Mouse (Mus musculus): ENCODE data around the gene Sptbn2. TPM values are rescaled to one million over a fixed set of nuclear protein-coding genes. Genes with fewer than 3 reads are reported as not detected.

Gene Sptbn2
- total and polyA plus RNA-seq, 3 experiments: 0.31 to 0.79 TPM; not detected in 1

DNA sequence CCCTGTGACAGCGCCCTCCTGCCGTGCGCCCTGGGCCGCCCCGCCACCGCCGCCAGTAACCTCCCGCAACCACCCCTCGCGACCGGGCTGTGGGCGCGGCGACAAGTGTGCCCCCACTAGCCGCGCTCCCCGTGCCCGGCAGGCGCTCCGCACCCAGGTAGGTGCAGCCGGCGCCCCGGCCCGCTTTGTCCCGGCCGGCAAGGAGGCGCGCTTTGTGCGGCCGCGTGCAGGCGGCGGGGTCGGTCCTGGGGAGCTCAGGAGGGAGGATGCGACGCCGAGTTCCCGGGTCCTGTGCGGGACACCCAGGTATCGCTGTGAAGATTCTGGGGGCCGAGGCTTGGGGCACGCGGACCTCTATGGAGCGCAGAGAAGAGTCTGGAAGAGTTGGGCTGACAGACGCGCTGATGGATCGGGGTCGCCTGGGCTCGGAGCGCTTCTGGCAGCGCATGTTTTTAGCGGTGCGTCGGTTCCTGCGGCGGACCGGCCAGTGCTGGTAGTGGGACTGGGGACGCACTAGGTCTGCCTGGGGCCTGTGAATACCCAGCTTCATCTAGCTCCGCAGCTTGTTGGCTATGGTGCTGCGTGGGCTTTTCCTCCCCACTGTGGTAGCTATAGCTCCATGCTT lies 1.3 kb downstream of the Sptbn2 start:
- Histone ChIP-seq H3K79me2 (ENCODE audit: control insufficient read depth, insufficient read depth, low read length, poor library complexity) (no peaks in the 10 kb centered on the region), H3K9me3 (replicated peaks; ENCODE audit: insufficient read depth, low read length) (no peaks in the 10 kb centered on the region), H3K36me3 (ENCODE audit: control insufficient read depth in 1 of 2, insufficient read depth in 2 of 2, low read length in 2 of 2) (no peaks in the 10 kb centered on the region), H3K9ac (ENCODE audit: control insufficient read depth, low read depth, low read length, poor library complexity, severe bottlenecking) (no peak overlapping the region), H3K4me3 (ENCODE audit: control insufficient read depth in 1 of 2, insufficient read depth in 1 of 2, low read depth in 2 of 2, low read length in 2 of 2) (no peak overlapping the region), H3K4me1 (ENCODE audit: control insufficient read depth in 1 of 2, insufficient read depth in 2 of 2, low read length in 2 of 2) (no peaks in the 10 kb centered on the region), H3K27ac (ENCODE audit: control insufficient read depth, low read depth, low read length) (no peak overlapping the region), H3K27me3 (ENCODE audit: control insufficient read depth in 1 of 2, insufficient read depth in 2 of 2, low read length in 2 of 2) (no peaks in the 10 kb centered on the region)
- no peak for TF ChIP-seq NRF1 (IDR thresholded peaks at IDR 0.05; ENCODE audit: insufficient read depth, low read depth, low read length, poor library complexity, severe bottlenecking)
- TF ChIP-seq UBTF (IDR thresholded peaks at IDR 0.05; ENCODE audit: borderline replicate concordance, insufficient read depth, low read depth, low read length): no peak
- no peak for TF ChIP-seq BHLHE40 (IDR thresholded peaks at IDR 0.05; ENCODE audit: borderline replicate concordance, low read depth, low read length)
- TF ChIP-seq ETS1 (IDR thresholded peaks at IDR 0.05; ENCODE audit: low read depth, low read length): no peak
- no peak for TF ChIP-seq GATA1 (IDR thresholded peaks at IDR 0.05; ENCODE audit: low read depth, low read length)
- TF ChIP-seq USF1 (IDR thresholded peaks at IDR 0.05; ENCODE audit: low read depth, low read length): no peak
- no peak for TF ChIP-seq TAL1 (IDR thresholded peaks at IDR 0.05; ENCODE audit: low read length)
- TF ChIP-seq TBP (IDR thresholded peaks at IDR 0.05; ENCODE audit: low read depth, low read length): no peak
- no peak for DNase-seq (ENCODE audit: low read depth, low spot score)

DNA sequence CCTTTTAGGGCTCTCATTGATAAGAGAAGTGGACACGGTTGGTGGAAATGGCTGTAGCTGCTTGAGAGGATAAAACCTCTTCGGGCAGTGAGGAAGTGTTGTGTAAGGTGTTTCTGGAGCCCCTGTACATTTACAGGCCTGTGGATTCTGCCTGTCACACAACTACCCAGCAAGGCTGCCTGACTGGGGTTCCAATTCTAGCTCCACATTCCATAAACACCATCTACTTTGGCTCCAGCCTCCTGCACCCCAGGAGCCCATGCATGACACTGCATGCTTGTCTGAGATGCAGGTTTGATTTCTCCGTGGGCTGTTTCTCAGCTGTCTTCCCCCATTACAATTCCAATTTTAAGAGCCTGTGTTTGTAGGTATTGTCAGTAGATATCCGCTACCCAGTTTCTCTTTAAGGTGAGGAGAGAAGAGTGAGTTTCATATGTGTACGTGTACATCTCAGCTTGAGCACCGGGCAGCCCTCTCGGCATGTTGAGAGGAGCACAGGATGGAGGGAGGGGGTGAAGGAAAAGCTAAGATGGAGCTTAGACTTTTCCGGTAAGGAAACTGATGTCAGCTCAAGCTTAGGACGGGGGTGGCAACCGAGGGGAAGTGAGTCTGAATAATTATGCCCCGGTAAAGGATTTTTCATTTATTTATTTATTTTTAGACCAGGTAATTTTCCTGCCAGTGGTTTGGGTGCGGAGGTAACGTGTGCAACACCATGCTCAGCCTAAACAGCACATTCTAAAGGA lies 2.0 kb downstream of the Sptbn2 start:
- Histone ChIP-seq H3K4me1 (ENCODE audit: control insufficient read depth in 1 of 2, insufficient read depth in 2 of 2, low read length in 2 of 2) (no peaks in the 10 kb centered on the region), H3K9me3 (replicated peaks; ENCODE audit: insufficient read depth, low read length) (no peaks in the 10 kb centered on the region), H3K79me2 (ENCODE audit: control insufficient read depth, insufficient read depth, low read length, poor library complexity) (no peaks in the 10 kb centered on the region), H3K27me3 (ENCODE audit: control insufficient read depth in 1 of 2, insufficient read depth in 2 of 2, low read length in 2 of 2) (no peaks in the 10 kb centered on the region), H3K9ac (ENCODE audit: control insufficient read depth, low read depth, low read length, poor library complexity, severe bottlenecking) (no peak overlapping the region), H3K36me3 (ENCODE audit: control insufficient read depth in 1 of 2, insufficient read depth in 2 of 2, low read length in 2 of 2) (no peaks in the 10 kb centered on the region), H3K4me3 (ENCODE audit: control insufficient read depth in 1 of 2, insufficient read depth in 1 of 2, low read depth in 2 of 2, low read length in 2 of 2) (no peak overlapping the region), H3K27ac (ENCODE audit: control insufficient read depth, low read depth, low read length) (no peak overlapping the region)
- no peak for TF ChIP-seq KAT2A (conservative IDR thresholded peaks at IDR 0.05; ENCODE audit: low read depth, low read length)
- DNase-seq (ENCODE audit: low read depth, low spot score): no peak

DNA sequence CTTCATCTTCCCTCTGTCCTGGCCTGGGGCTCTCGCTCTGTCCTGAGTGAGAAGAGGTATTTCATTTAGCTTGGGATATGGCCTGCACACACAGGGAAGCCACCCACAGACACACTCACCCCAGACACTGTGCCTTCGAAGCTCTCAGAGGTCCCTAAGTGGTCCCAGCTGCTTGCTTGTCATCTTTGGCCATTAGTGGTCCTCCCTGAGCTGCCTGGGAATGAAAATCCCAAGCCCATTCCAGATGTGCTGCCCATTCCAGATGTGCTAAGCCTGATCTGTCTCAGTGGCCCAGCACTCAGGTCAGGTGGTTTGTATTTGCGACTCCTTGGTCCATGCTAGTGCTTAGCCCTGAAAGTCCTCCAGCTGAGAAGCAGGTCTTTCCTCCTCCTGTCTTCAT lies 2.9 kb downstream of the Sptbn2 start:
- no peak for TF ChIP-seq ZKSCAN1 (IDR thresholded peaks at IDR 0.05; ENCODE audit: low read depth, low read length)
- no peak for TF ChIP-seq UBTF (IDR thresholded peaks at IDR 0.05; ENCODE audit: borderline replicate concordance, insufficient read depth, low read depth, low read length)
- H3K4me1 ChIP-seq (ENCODE audit: control insufficient read depth in 1 of 2, insufficient read depth in 2 of 2, low read length in 2 of 2): peaks cover 0 to 8% of the 10 kb centered on the region in 2 experiments; a peak in 1 of 4 replicates
- peaks cover 0 to 3% of the 10 kb centered on the region in 2 experiments; a peak in 2 of 4 replicates for H3K36me3 ChIP-seq (ENCODE audit: control insufficient read depth in 1 of 2, insufficient read depth in 2 of 2, low read length in 2 of 2)
- no peak for DNase-seq (ENCODE audit: low read depth, low spot score)
- no peak overlapping the region for H3K4me3 ChIP-seq (ENCODE audit: control insufficient read depth in 1 of 2, insufficient read depth in 1 of 2, low read depth in 2 of 2, low read length in 2 of 2)
- H3K79me2 ChIP-seq (ENCODE audit: control insufficient read depth, insufficient read depth, low read length, poor library complexity): no peaks in the 10 kb centered on the region
- H3K27me3 ChIP-seq (ENCODE audit: control insufficient read depth in 1 of 2, insufficient read depth in 2 of 2, low read length in 2 of 2): no peaks in the 10 kb centered on the region
- H3K9ac ChIP-seq (ENCODE audit: control insufficient read depth, low read depth, low read length, poor library complexity, severe bottlenecking): no peak overlapping the region
- no peaks in the 10 kb centered on the region for H3K9me3 ChIP-seq (replicated peaks; ENCODE audit: insufficient read depth, low read length)
- no peak overlapping the region for H3K27ac ChIP-seq (ENCODE audit: control insufficient read depth, low read depth, low read length)
